Mouse (Mus musculus) cerebellum, adult 2 months (tissue): ENCODE data around the gene Hspbp1.

ENCODE experiments used
- CTCF ChIP-seq: fragments of 200-500 bp; IDR thresholded peaks from 2 replicates; pipeline ENCODE4 v1.5.1; 2011; ENCODE audit warnings: low read depth, mild to moderate bottlenecking, control low read depth, low read length, moderate library complexity, borderline replicate concordance; ENCODE audit not compliant: insufficient read depth
- POLR2A ChIP-seq: fragments of 200-500 bp; IDR thresholded peaks from 2 replicates; pipeline ENCODE4 v1.6.1; 2011; ENCODE audit warnings: low read length, control low read depth, borderline replicate concordance; ENCODE audit not compliant: insufficient read depth

GRCm38 (mm10) chr7:4629586-4629985 is 55.3 kb downstream of the Hspbp1 start:
- TF ChIP-seq POLR2A (no peak), CTCF (no peak)
